Mouse (Mus musculus) intestine, postnatal 0 days (tissue): ENCODE measurements around the gene Nhsl1. TPM values are rescaled to one million over a fixed set of nuclear protein-coding genes. Genes with fewer than 3 reads are reported as not detected.

ENCODE experiments used
- ATAC-seq: fragments of 200-750 bp; cut with Nextera tagmentation; 2 replicates; pipeline ENCODE4 v1.8.0; 2017; ENCODE audit warnings: mild to moderate bottlenecking, moderate TSS enrichment, moderate library complexity
- H3K27ac ChIP-seq: fragments of 300-500 bp; sonication (generic); 2 replicates; pipeline ENCODE4 v1.5.1; 2014; ENCODE audit warnings: mild to moderate bottlenecking, low read depth, low read length, moderate library complexity
- H3K27me3 ChIP-seq: fragments of 300-500 bp; sonication (generic); replicated peaks from 2 replicates; pipeline ENCODE4 v1.6.1; 2014; ENCODE audit warnings: low read length, mixed read lengths; ENCODE audit not compliant: control insufficient read depth, insufficient read depth
- H3K36me3 ChIP-seq: fragments of 300-500 bp; sonication (generic); 2 replicates; pipeline ENCODE4 v1.6.1; 2014; ENCODE audit warnings: mild to moderate bottlenecking, moderate library complexity; ENCODE audit not compliant: control insufficient read depth, insufficient read depth
- H3K4me1 ChIP-seq: fragments of 300-500 bp; sonication (generic); replicated peaks from 2 replicates; pipeline ENCODE4 v1.6.1; 2014; ENCODE audit warnings: antibody characterized with exemption, low read length, mixed read lengths; ENCODE audit not compliant: control insufficient read depth, insufficient read depth
- H3K4me2 ChIP-seq: fragments of 300-500 bp; sonication (generic); replicated peaks from 2 replicates; pipeline ENCODE4 v1.6.1; 2014; ENCODE audit warnings: low read depth, mild to moderate bottlenecking, moderate library complexity
- H3K4me3 ChIP-seq: fragments of 300-500 bp; sonication (generic); 2 replicates; pipeline ENCODE4 v1.5.1; 2014; ENCODE audit warnings: low read depth, low read length
- H3K9ac ChIP-seq: fragments of 300-500 bp; sonication (generic); 2 replicates; pipeline ENCODE4 v1.6.1; 2014; ENCODE audit warnings: mild to moderate bottlenecking, low read depth, low read length
- H3K9me3 ChIP-seq: fragments of 300-500 bp; sonication (generic); 2 replicates; pipeline ENCODE4 v1.6.1; 2016; ENCODE audit warnings: mixed run types; ENCODE audit not compliant: control insufficient read depth
- CTCF ChIP-seq: sonication (generic); IDR thresholded peaks from 2 replicates; pipeline ENCODE4 v1.5.1; 2016; ENCODE audit warnings: low read depth, mild to moderate bottlenecking, control low read depth, antibody characterized with exemption, moderate library complexity
- WGBS: fragments of 180-500 bp; shearing (Covaris S2); extraction: QIAGEN DNeasy Blood & Tissue Kit; methylation state at CpG from one replicate; pipeline ENCODE4 v1.1.7; 2014; 5-methylcytosine and 5-hydroxymethylcytosine counted together
- polyA plus RNA-seq: library from polyadenylated mRNA; unstranded; fragments of >200 nt; fragmentation: Nextera tagmentation; extraction: Ambion mirVana; gene quantifications from 2 replicates; pipeline ENCODE4 v1.2.1, GENCODE M21; 2015

The Nhsl1 gene
- polyA plus RNA-seq, 1 experiment from 2014 or later: 12.5 TPM

- Histone ChIP-seq H3K27me3 (no peaks in the 10 kb centered on the region), H3K9ac (no peak overlapping the region), H3K27ac (peak overlapping the region; percentile 60), H3K9me3 (no peaks in the 10 kb centered on the region), H3K36me3 (peaks cover 14% of the 10 kb centered on the region), H3K4me3 (no peak overlapping the region), H3K4me2 (no peak overlapping the region), H3K4me1 (0 out of 2 replicates have a peak, but pooled peaks cover 5% of the 10 kb centered on the region)
- TF ChIP-seq CTCF: no peak
- WGBS: 48% methylated on average over 1 of the region's 1 CpGs
- ATAC-seq: 0 out of 2 replicates have a peak, but pooled peaks have one; percentile 19
Measured at GRCm38 (mm10) chr10:18508586-18508985, 189.8 kb downstream of the Nhsl1 start.

GRCm38 (mm10) chr10:18510663-18511062, 191.9 kb downstream of the Nhsl1 start:
- ATAC-seq: no peak
- Histone ChIP-seq H3K9ac (no peak overlapping the region), H3K27me3 (no peaks in the 10 kb centered on the region), H3K27ac (no peak overlapping the region), H3K4me2 (no peak overlapping the region), H3K9me3 (no peaks in the 10 kb centered on the region), H3K4me3 (no peak overlapping the region), H3K36me3 (peaks cover 11% of the 10 kb centered on the region), H3K4me1 (0 out of 2 replicates have a peak, but pooled peaks cover 5% of the 10 kb centered on the region)
- WGBS: 66% methylated on average over 3 of the region's 3 CpGs
- no peak for TF ChIP-seq CTCF

- no peak overlapping the region for H3K27ac ChIP-seq
- H3K4me1 ChIP-seq: 0 out of 2 replicates have a peak, but pooled peaks cover 3% of the 10 kb centered on the region
- peaks cover 14% of the 10 kb centered on the region for H3K36me3 ChIP-seq
- H3K4me3 ChIP-seq: no peak overlapping the region
- H3K9ac ChIP-seq: no peak overlapping the region
- no peaks in the 10 kb centered on the region for H3K9me3 ChIP-seq
- ATAC-seq: no peak
- H3K4me2 ChIP-seq: no peak overlapping the region
- no peak for TF ChIP-seq CTCF
- no peaks in the 10 kb centered on the region for H3K27me3 ChIP-seq
- 85% methylated on average over 11 of the region's 11 CpGs for WGBS
Measured at GRCm38 (mm10) chr10:18511496-18511895, 192.7 kb downstream of the Nhsl1 start.

GRCm38 (mm10) chr10:18522556-18522955, 203.8 kb downstream of the Nhsl1 start:
- H3K4me3 ChIP-seq: no peak overlapping the region
- ATAC-seq: no peak
- WGBS: 70% methylated on average over 2 of the region's 2 CpGs
- peaks cover 37% of the 10 kb centered on the region for H3K36me3 ChIP-seq
- TF ChIP-seq CTCF: no peak
- no peaks in the 10 kb centered on the region for H3K9me3 ChIP-seq
- H3K27me3 ChIP-seq: no peaks in the 10 kb centered on the region
- H3K27ac ChIP-seq: no peak overlapping the region
- H3K4me1 ChIP-seq: no peaks in the 10 kb centered on the region
- H3K4me2 ChIP-seq: no peak overlapping the region
- no peak overlapping the region for H3K9ac ChIP-seq

- no peak for TF ChIP-seq CTCF
- no peak for ATAC-seq
- H3K9me3 ChIP-seq: no peaks in the 10 kb centered on the region
- no peaks in the 10 kb centered on the region for H3K4me1 ChIP-seq
- H3K4me2 ChIP-seq: no peak overlapping the region
- peaks cover 38% of the 10 kb centered on the region for H3K36me3 ChIP-seq
- H3K9ac ChIP-seq: no peak overlapping the region
- no peak overlapping the region for H3K27ac ChIP-seq
- no peaks in the 10 kb centered on the region for H3K27me3 ChIP-seq
- no peak overlapping the region for H3K4me3 ChIP-seq
- 92% methylated on average over 15 of the region's 15 CpGs for WGBS
Measured at GRCm38 (mm10) chr10:18525311-18525710, 206.5 kb downstream of the Nhsl1 start.

- no peak overlapping the region for H3K27ac ChIP-seq
- H3K4me2 ChIP-seq: no peak overlapping the region
- H3K9ac ChIP-seq: no peak overlapping the region
- H3K27me3 ChIP-seq: no peaks in the 10 kb centered on the region
- H3K36me3 ChIP-seq: peaks cover 38% of the 10 kb centered on the region
- no peak overlapping the region for H3K4me3 ChIP-seq
- H3K4me1 ChIP-seq: no peaks in the 10 kb centered on the region
- TF ChIP-seq CTCF: no peak
- 65% methylated on average over 9 of the region's 9 CpGs for WGBS
- no peaks in the 10 kb centered on the region for H3K9me3 ChIP-seq
- ATAC-seq: no peak
Measured at GRCm38 (mm10) chr10:18525726-18526125, 206.9 kb downstream of the Nhsl1 start.

GRCm38 (mm10) chr10:18526184-18526850, 207.5 kb downstream of the Nhsl1 start:
- Histone ChIP-seq H3K4me2 (no peak overlapping the region), H3K9me3 (no peaks in the 10 kb centered on the region), H3K9ac (no peak overlapping the region), H3K27ac (no peak overlapping the region), H3K36me3 (peaks cover 41% of the 10 kb centered on the region), H3K27me3 (no peaks in the 10 kb centered on the region), H3K4me1 (no peaks in the 10 kb centered on the region), H3K4me3 (no peak overlapping the region)
- 89% methylated on average over 22 of the region's 22 CpGs for whole genome bisulfite sequencing
- TF ChIP-seq CTCF: no peak
- ATAC-seq: no peak
